Mouse (Mus musculus): Measurements from ENCODE around the gene Mrgprd. TPM values are rescaled to one million over a fixed set of nuclear protein-coding genes. Genes with fewer than 3 reads are reported as not detected.

The Mrgprd gene
- total and polyA plus RNA-seq, 2 experiments from 2014 or later, result not detected

DNA sequence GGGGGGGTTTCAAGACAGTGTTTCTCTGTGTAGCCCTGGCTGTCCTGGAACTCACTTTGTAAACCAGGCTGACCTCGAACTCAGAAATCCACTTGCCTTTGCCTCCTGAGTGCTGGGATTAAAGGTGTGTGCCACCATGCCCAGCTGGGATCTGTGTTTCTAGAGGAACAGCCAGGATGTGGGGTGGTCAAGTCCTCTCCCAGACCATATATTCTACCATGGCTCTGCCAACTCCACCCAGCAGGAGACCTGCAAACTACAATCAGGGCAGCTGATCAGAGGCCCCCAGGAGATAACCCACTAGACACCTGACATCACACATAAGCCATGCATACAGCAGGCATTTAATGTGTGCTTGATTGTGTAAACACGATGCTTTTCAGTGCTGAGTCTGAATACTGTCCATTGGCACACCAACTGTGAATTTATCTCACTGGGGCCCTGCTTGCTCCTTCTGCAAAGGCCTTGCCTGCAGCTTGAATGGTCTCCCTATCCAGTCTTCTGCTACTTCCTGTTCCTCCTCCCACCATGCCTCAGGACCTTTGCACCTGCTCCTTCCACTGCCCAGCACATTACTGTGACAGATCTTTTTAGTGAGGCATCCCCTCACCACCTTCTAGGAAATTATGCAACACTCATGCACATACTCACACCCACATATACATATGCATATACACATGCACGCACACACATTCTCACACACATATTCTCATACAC lies 21.1 kb downstream of the Mrgprd start:
- Histone ChIP-seq H3K9ac (replicated peaks; ENCODE audit: low read depth, low read length) (no peak overlapping the region), H3K27me3 (ENCODE audit: control insufficient read depth, insufficient read depth, low read length) (no peaks in the 10 kb centered on the region), H3K4me2 (ENCODE audit: low read depth, low read length) (no peak overlapping the region), H3K9me3 (replicated peaks; ENCODE audit: control insufficient read depth, low read length) (no peaks in the 10 kb centered on the region), H3K4me1 (ENCODE audit: control insufficient read depth, insufficient read depth) (no peaks in the 10 kb centered on the region), H3K4me3 (ENCODE audit: low read depth, low read length) (no peak overlapping the region), H3K36me3 (replicated peaks; ENCODE audit: control insufficient read depth, insufficient read depth, low read length) (no peaks in the 10 kb centered on the region), H3K27ac (ENCODE audit: low read depth) (no peak overlapping the region)
- DNase-seq (ENCODE audit: low spot score) (no peak), ATAC-seq (ENCODE audit: insufficient read depth, low read depth) (no peak)
- no peak for TF ChIP-seq EP300 (IDR thresholded peaks at IDR 0.05; ENCODE audit: low read depth)
- no peak for TF ChIP-seq CTCF (IDR thresholded peaks at IDR 0.05; ENCODE audit: low read depth)
- 88% methylated on average over 3 of the region's 3 CpGs for WGBS

DNA sequence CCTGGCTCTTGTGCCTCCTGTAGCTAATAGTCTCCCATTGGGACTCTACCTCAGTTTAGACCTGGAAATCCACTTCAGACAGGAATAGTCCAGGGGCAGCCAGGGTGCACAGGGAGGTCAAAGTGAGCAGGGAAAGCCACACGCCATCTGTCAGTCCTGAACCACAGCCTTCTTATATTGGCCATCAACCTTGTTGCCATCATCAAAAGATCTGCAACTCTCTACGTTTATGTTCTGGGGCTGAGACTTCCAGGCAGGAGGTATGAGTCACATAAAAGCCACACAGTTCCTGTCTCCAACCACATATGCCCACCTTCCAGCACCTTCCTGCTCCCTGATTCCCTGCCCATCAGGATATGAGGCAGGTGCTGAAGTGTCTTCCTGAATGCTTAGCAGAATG lies 23.3 kb downstream of the Mrgprd start:
- no peak for ATAC-seq (ENCODE audit: insufficient read depth, low read depth)
- H3K9me3 ChIP-seq (replicated peaks; ENCODE audit: control insufficient read depth, low read length), result no peaks in the 10 kb centered on the region
- H3K27ac ChIP-seq (ENCODE audit: low read depth), result no peak overlapping the region
- H3K9ac ChIP-seq (replicated peaks; ENCODE audit: low read depth, low read length), result no peak overlapping the region
- DNase-seq (ENCODE audit: low spot score), result no peak
- H3K36me3 ChIP-seq (replicated peaks; ENCODE audit: control insufficient read depth, insufficient read depth, low read length), result no peaks in the 10 kb centered on the region
- no peaks in the 10 kb centered on the region for H3K27me3 ChIP-seq (ENCODE audit: control insufficient read depth, insufficient read depth, low read length)
- TF ChIP-seq CTCF (IDR thresholded peaks at IDR 0.05; ENCODE audit: low read depth) (no peak), EP300 (IDR thresholded peaks at IDR 0.05; ENCODE audit: low read depth) (no peak)
- 64% methylated on average over 2 of the region's 2 CpGs for WGBS
- H3K4me1 ChIP-seq (ENCODE audit: control insufficient read depth, insufficient read depth), result no peaks in the 10 kb centered on the region
- H3K4me3 ChIP-seq (ENCODE audit: low read depth, low read length), result no peak overlapping the region
- H3K4me2 ChIP-seq (ENCODE audit: low read depth, low read length), result no peak overlapping the region

- ATAC-seq (ENCODE audit: insufficient read depth, low read depth), result no peak
- TF ChIP-seq EP300 (IDR thresholded peaks at IDR 0.05; ENCODE audit: low read depth), result no peak
- TF ChIP-seq CTCF (IDR thresholded peaks at IDR 0.05; ENCODE audit: low read depth), result no peak
- 71% methylated on average over 5 of the region's 5 CpGs for WGBS
Measured at GRCm38 (mm10) chr7:145340248-145340904, 25.7 kb downstream of the Mrgprd start.

More at GRCm38 (mm10) chr7:145340248-145340904, 25.7 kb downstream of the Mrgprd start:
- no peak for DNase-seq (ENCODE audit: low spot score)
- H3K36me3 ChIP-seq (replicated peaks; ENCODE audit: control insufficient read depth, insufficient read depth, low read length), result no peaks in the 10 kb centered on the region
- H3K4me1 ChIP-seq (ENCODE audit: control insufficient read depth, insufficient read depth), result no peaks in the 10 kb centered on the region
- H3K27ac ChIP-seq (ENCODE audit: low read depth), result no peak overlapping the region
- H3K27me3 ChIP-seq (ENCODE audit: control insufficient read depth, insufficient read depth, low read length), result no peaks in the 10 kb centered on the region
- no peak overlapping the region for H3K4me2 ChIP-seq (ENCODE audit: low read depth, low read length)
- H3K9ac ChIP-seq (replicated peaks; ENCODE audit: low read depth, low read length), result no peak overlapping the region
- H3K4me3 ChIP-seq (ENCODE audit: low read depth, low read length), result no peak overlapping the region
- no peaks in the 10 kb centered on the region for H3K9me3 ChIP-seq (replicated peaks; ENCODE audit: control insufficient read depth, low read length)

Other genes starting within 250 kb of the Mrgprd start
- gene 1810010D01Rik, start 106.7 kb upstream of the Mrgprd start, total RNA-seq (2014; rRNA removed; ENCODE audit: low replicate concordance), result 7.1 TPM in 1 of 2 replicates, not detected in the other
- gene 1810010D01Rik, start 106.7 kb upstream of the Mrgprd start, polyA plus RNA-seq (2015; fragmentation: Nextera tagmentation; extraction: Ambion mirVana), result not detected in 2 replicates
- 5.5 and 6.1 TPM in 2 replicates for gene Tpcn2, start 30.8 kb upstream of the Mrgprd start, total RNA-seq (2014; rRNA removed; ENCODE audit: low replicate concordance)
- 2.7 TPM in 2 replicates for gene Tpcn2, start 30.8 kb upstream of the Mrgprd start, polyA plus RNA-seq (2015; fragmentation: Nextera tagmentation; extraction: Ambion mirVana)
- 1.0 and 4.2 TPM in 2 replicates for gene Mrgprf, start 14.0 kb upstream of the Mrgprd start, total RNA-seq (2014; rRNA removed; ENCODE audit: low replicate concordance)
- 1.4 and 1.8 TPM in 2 replicates for gene Mrgprf, start 14.0 kb upstream of the Mrgprd start, polyA plus RNA-seq (2015; fragmentation: Nextera tagmentation; extraction: Ambion mirVana)

Data from heart, postnatal 0 days (tissue).